Comparison of ENCODE assay signal across 22 mouse cellular contexts in genomic region chr10:51571225-51571996, GRCm38 (mm10). TPM values are rescaled to one million over a fixed set of nuclear protein-coding genes. Genes with fewer than 3 reads are reported as not detected.
DNase-seq lines count a peak whose midpoint lies in the region; ATAC-seq and TF ChIP-seq lines count a peak whose summit lies in the region.
"Had no signal": no experiment of that assay in that cellular context is flagged by ENCODE, and none has a peak within 500 bp of the region (broad histone marks: within the 10 kb centered on the region; RNA-seq: fewer than 3 reads in every experiment).

No protein-coding gene starts in this region.

- H3K27ac ChIP-seq in lung, embryonic 16.5 days (ENCODE audit: low read length) = no peak overlapping the region
- no peak overlapping the region for H3K27ac ChIP-seq in stomach, postnatal 0 days (replicated peaks)
- H3K27ac ChIP-seq: forebrain, embryonic 13.5 days; hindbrain, embryonic 12.5 days; left cerebral cortex, adult 2 months; limb, embryonic 13.5 days; lung, embryonic 15.5 days; midbrain, embryonic 13.5 days had no signal

- H3K4me3 ChIP-seq in lung, embryonic 16.5 days (ENCODE audit: low read length) = no peak overlapping the region
- no peak overlapping the region for H3K4me3 ChIP-seq in stomach, postnatal 0 days (ENCODE audit: low read depth, low read length)
- H3K4me3 ChIP-seq: forebrain, embryonic 13.5 days; hindbrain, embryonic 12.5 days; left cerebral cortex, adult 2 months; limb, embryonic 13.5 days; lung, embryonic 15.5 days; midbrain, embryonic 13.5 days had no signal

- no peaks in the 10 kb centered on the region for H3K36me3 ChIP-seq in lung, embryonic 16.5 days (ENCODE audit: control insufficient read depth, insufficient read depth, low read length)
- no peaks in the 10 kb centered on the region for H3K36me3 ChIP-seq in stomach, postnatal 0 days (ENCODE audit: control insufficient read depth, insufficient read depth, low read length)
- H3K36me3 ChIP-seq: hindbrain, embryonic 12.5 days; limb, embryonic 13.5 days; lung, embryonic 15.5 days; midbrain, embryonic 13.5 days had no signal

- peak; percentile 73; the same call in 1 of the 2 replicates for ATAC-seq in lung, embryonic 16.5 days (ENCODE audit: low read depth)
- ATAC-seq in common myeloid progenitor, adult 5-6 weeks (replicated peaks; ENCODE audit: low read depth, poor library complexity, severe bottlenecking) = peak; percentile 98
- peak; percentile 100 for ATAC-seq in megakaryocyte, adult 5-6 weeks (ENCODE audit: poor library complexity, severe bottlenecking)
- ATAC-seq in stomach, postnatal 0 days (ENCODE audit: low FRiP score, low TSS enrichment) = peak; percentile 93
- ATAC-seq: forebrain, embryonic 13.5 days; midbrain, embryonic 13.5 days had no signal

- no peaks in the 10 kb centered on the region for H3K9me3 ChIP-seq in lung, embryonic 16.5 days (ENCODE audit: control insufficient read depth, low read length)
- H3K9me3 ChIP-seq in stomach, postnatal 0 days (ENCODE audit: control insufficient read depth, low read length) = no peaks in the 10 kb centered on the region
- H3K9me3 ChIP-seq: forebrain, embryonic 13.5 days; hindbrain, embryonic 12.5 days; limb, embryonic 13.5 days; lung, embryonic 15.5 days; midbrain, embryonic 13.5 days had no signal

- whole genome bisulfite sequencing in lung, embryonic 16.5 days = 58% methylated on average over 9 of the region's 9 CpGs
- WGBS in stomach, postnatal 0 days = 59% methylated on average over 9 of the region's 9 CpGs

- no peak for TF ChIP-seq EP300 in stomach, postnatal 0 days (optimal IDR thresholded peaks at IDR 0.05)

- no peak for DNase-seq in lung, postnatal 25 days (ENCODE audit: low spot score)
- DNase-seq in stomach, postnatal 0 days (ENCODE audit: low spot score) = peak; percentile 45
- no peak for DNase-seq in cerebellum, postnatal 10 days
- no peak for DNase-seq in embryo, embryonic 11 days
- DNase-seq: cerebellum, adult 18-20 months; kidney, adult 2 months; right cerebral cortex, postnatal 4 days; thymus, postnatal 25 days had no signal

- no peaks in the 10 kb centered on the region for H3K4me1 ChIP-seq in lung, embryonic 16.5 days (replicated peaks; ENCODE audit: control insufficient read depth, insufficient read depth, low read length)
- no peaks in the 10 kb centered on the region for H3K4me1 ChIP-seq in stomach, postnatal 0 days (replicated peaks; ENCODE audit: control insufficient read depth, insufficient read depth)
- H3K4me1 ChIP-seq: forebrain, embryonic 13.5 days; hindbrain, embryonic 12.5 days; limb, embryonic 13.5 days; lung, embryonic 15.5 days; midbrain, embryonic 13.5 days had no signal

- no peak for TF ChIP-seq CTCF in stomach, postnatal 0 days (IDR thresholded peaks at IDR 0.05; ENCODE audit: low read depth)

- no peak overlapping the region for H3K4me2 ChIP-seq in lung, embryonic 16.5 days (ENCODE audit: low read depth, low read length)
- H3K4me2 ChIP-seq in stomach, postnatal 0 days (replicated peaks; ENCODE audit: low read depth) = no peak overlapping the region
- H3K4me2 ChIP-seq: forebrain, embryonic 13.5 days; hindbrain, embryonic 12.5 days; limb, embryonic 13.5 days; lung, embryonic 15.5 days; midbrain, embryonic 13.5 days had no signal

- H3K27me3 ChIP-seq in lung, embryonic 16.5 days (ENCODE audit: control insufficient read depth, insufficient read depth, low read depth, low read length) = no peaks in the 10 kb centered on the region
- H3K27me3 ChIP-seq in stomach, postnatal 0 days (ENCODE audit: control insufficient read depth, insufficient read depth, low read length) = no peaks in the 10 kb centered on the region
- H3K27me3 ChIP-seq: forebrain, embryonic 13.5 days; hindbrain, embryonic 12.5 days; limb, embryonic 13.5 days; lung, embryonic 15.5 days; midbrain, embryonic 13.5 days had no signal

- H3K9ac ChIP-seq in lung, embryonic 16.5 days (ENCODE audit: low read length) = no peak overlapping the region
- H3K9ac ChIP-seq in stomach, postnatal 0 days (ENCODE audit: low read length) = no peak overlapping the region
- H3K9ac ChIP-seq: forebrain, embryonic 13.5 days; hindbrain, embryonic 12.5 days; limb, embryonic 13.5 days; lung, embryonic 15.5 days; midbrain, embryonic 13.5 days had no signal

RNA-seq across cellular contexts. Expression of gene Fam162b, which starts 18.9 kb away (rescaled TPM):
- polyA plus RNA-seq in lung, embryonic 16.5 days (2015; fragmentation: Nextera tagmentation; extraction: Ambion mirVana) = 50.3 and 55.9 TPM in 2 replicates
- not detected in 2 replicates for total RNA-seq in common myeloid progenitor, adult 5-6 weeks (2017)
- total RNA-seq in megakaryocyte, adult 5-6 weeks (2015) = not detected in 2 replicates
- total RNA-seq in megakaryocyte, adult 5-6 weeks (2017) = not detected in 2 replicates
- 30.2 and 30.7 TPM in 2 replicates for polyA plus RNA-seq in stomach, postnatal 0 days (2015; fragmentation: Nextera tagmentation; extraction: Ambion mirVana)
- total RNA-seq: layer of hippocampus, adult 18-20 months; left cerebral cortex, adult 2 months had no signal
- polyA plus RNA-seq: cortical plate, adult 2 months; gonadal fat pad, adult 2 months; heart, embryonic 14.5 days; kidney, adult 2 months had no signal

RNA-seq across cellular contexts. Expression of gene Gprc6a, which starts 59.9 kb away (rescaled TPM):
- 3.2 and 3.4 TPM in 2 replicates for polyA plus RNA-seq in lung, embryonic 16.5 days (2015; fragmentation: Nextera tagmentation; extraction: Ambion mirVana)
- total RNA-seq in common myeloid progenitor, adult 5-6 weeks (2017) = not detected in 2 replicates
- not detected in 2 replicates for total RNA-seq in megakaryocyte, adult 5-6 weeks (2015)
- total RNA-seq in megakaryocyte, adult 5-6 weeks (2017) = not detected in 2 replicates
- 0.05 and 0.11 TPM in 2 replicates for polyA plus RNA-seq in stomach, postnatal 0 days (2015; fragmentation: Nextera tagmentation; extraction: Ambion mirVana)
- total RNA-seq: layer of hippocampus, adult 18-20 months; left cerebral cortex, adult 2 months had no signal
- polyA plus RNA-seq: brain, embryonic 14.5 days; cortical plate, adult 2 months; forebrain, embryonic 13.5 days; gonadal fat pad, adult 2 months; heart, embryonic 14.5 days; hindbrain, embryonic 12.5 days; kidney, adult 2 months; limb, embryonic 13.5 days had no signal
